Mouse (Mus musculus) liver, adult 2 months (tissue): ENCODE results near the gene Flt3. TPM values are rescaled to one million over a fixed set of nuclear protein-coding genes. Genes with fewer than 3 reads are reported as not detected.

ENCODE experiments used
- DNase-seq: peaks from one replicate; pipeline ENCODE4 v3.0.0-alpha.2; 2011; ENCODE audit warnings: low read depth, low spot score; ENCODE audit errors: extremely low read depth
- H3K27ac ChIP-seq: fragments of 200-500 bp; replicated peaks from 2 replicates; pipeline ENCODE4 v1.5.1; 2012; ENCODE audit warnings: low read depth, mild to moderate bottlenecking, control low read depth, inconsistent platforms, low read length; ENCODE audit not compliant: insufficient read depth
- H3K27me3 ChIP-seq: fragments of 200-500 bp; 2 replicates; pipeline ENCODE4 v1.6.1; 2012; ENCODE audit warnings: mild to moderate bottlenecking, moderate library complexity, low read length, inconsistent platforms; ENCODE audit not compliant: control insufficient read depth, insufficient read depth
- H3K36me3 ChIP-seq: fragments of 200-500 bp; 2 replicates; pipeline ENCODE4 v1.6.1; 2012; ENCODE audit warnings: low read length, inconsistent platforms; ENCODE audit not compliant: control insufficient read depth, insufficient read depth
- H3K4me1 ChIP-seq: fragments of 200-500 bp; 2 replicates; pipeline ENCODE4 v1.6.1; 2011; ENCODE audit warnings: low read length; ENCODE audit not compliant: control insufficient read depth, insufficient read depth
- H3K4me3 ChIP-seq: fragments of 200-500 bp; 2 replicates; pipeline ENCODE4 v1.5.1; 2011; ENCODE audit warnings: low read depth, mild to moderate bottlenecking, control low read depth, low read length, moderate library complexity; ENCODE audit not compliant: insufficient read depth
- H3K79me2 ChIP-seq: fragments of 200-500 bp; 2 replicates; pipeline ENCODE4 v1.6.1; 2012; ENCODE audit warnings: inconsistent platforms, mild to moderate bottlenecking, low read length, moderate library complexity; ENCODE audit not compliant: control insufficient read depth, insufficient read depth
- H3K9ac ChIP-seq: fragments of 200-500 bp; 2 replicates; pipeline ENCODE4 v1.6.1; 2012; ENCODE audit warnings: low read depth, mild to moderate bottlenecking, control low read depth, inconsistent platforms, low read length
- CTCF ChIP-seq: fragments of 200-500 bp; IDR thresholded peaks from 2 replicates; pipeline ENCODE4 v1.5.1; 2011; ENCODE audit warnings: low read depth, low read length, control low read depth
- POLR2A ChIP-seq: fragments of 200-500 bp; IDR thresholded peaks from 2 replicates; pipeline ENCODE4 v1.6.1; 2011; ENCODE audit warnings: low read length, control low read depth; ENCODE audit not compliant: insufficient read depth; ENCODE audit errors: extremely low read depth
- WGBS: fragments of 180-500 bp; shearing (Covaris S2); methylation state at CpG from one replicate; pipeline ENCODE4 v1.1.7; 2018; 5-methylcytosine and 5-hydroxymethylcytosine counted together
- polyA plus RNA-seq: library from polyadenylated mRNA; depleted of rRNA; stranded (reverse); fragments of >200 nt; gene quantifications from 2 replicates; pipeline ENCODE4 v1.2.3, GENCODE M21; 2012
- total RNA-seq: library from RNA; depleted of rRNA; stranded (reverse); fragments of >200 nt; gene quantifications from 2 replicates; pipeline ENCODE4 v1.2.3, GENCODE M21; 2014

Flt3 gene
- total and polyA plus RNA-seq, 2 experiments = 0.16 to 0.18 TPM

- Histone ChIP-seq H3K36me3 (no peaks in the 10 kb centered on the region), H3K27ac (no peak overlapping the region), H3K27me3 (no peaks in the 10 kb centered on the region), H3K4me3 (no peak overlapping the region), H3K79me2 (peaks cover 48% of the 10 kb centered on the region), H3K4me1 (peaks cover 13% of the 10 kb centered on the region), H3K9ac (no peak overlapping the region)
- no peak for DNase-seq
- TF ChIP-seq CTCF = no peak
- 78% methylated on average over 4 of the region's 4 CpGs for WGBS
These were observed 42.5 kb upstream of the Flt3 start for GRCm38 (mm10) chr5:147442741-147443140.

GRCm38 (mm10) chr5:147441979-147442378, 41.7 kb upstream of the Flt3 start:
- no peak for DNase-seq
- no peak for TF ChIP-seq CTCF
- no peak for TF ChIP-seq POLR2A

GRCm38 (mm10) chr5:147440996-147441507, 40.8 kb upstream of the Flt3 start:
- TF ChIP-seq CTCF (no peak), POLR2A (no peak)
- H3K79me2 ChIP-seq = peaks cover 51% of the 10 kb centered on the region
- 51% methylated on average over 3 of the region's 3 CpGs for WGBS
- H3K4me3 ChIP-seq = no peak overlapping the region
- no peak for DNase-seq
- no peaks in the 10 kb centered on the region for H3K27me3 ChIP-seq
- H3K9ac ChIP-seq = no peak overlapping the region
- no peak overlapping the region for H3K27ac ChIP-seq
- H3K36me3 ChIP-seq = no peaks in the 10 kb centered on the region
- H3K4me1 ChIP-seq = peaks cover 18% of the 10 kb centered on the region

More at GRCm38 (mm10) chr5:147441979-147442378, 41.7 kb upstream of the Flt3 start:
- Histone ChIP-seq H3K79me2 (peaks cover 45% of the 10 kb centered on the region), H3K4me3 (no peak overlapping the region), H3K36me3 (no peaks in the 10 kb centered on the region), H3K4me1 (peaks cover 13% of the 10 kb centered on the region), H3K27me3 (no peaks in the 10 kb centered on the region), H3K27ac (no peak overlapping the region), H3K9ac (no peak overlapping the region)
- 70% methylated on average over 1 of the region's 1 CpGs for WGBS

DNA sequence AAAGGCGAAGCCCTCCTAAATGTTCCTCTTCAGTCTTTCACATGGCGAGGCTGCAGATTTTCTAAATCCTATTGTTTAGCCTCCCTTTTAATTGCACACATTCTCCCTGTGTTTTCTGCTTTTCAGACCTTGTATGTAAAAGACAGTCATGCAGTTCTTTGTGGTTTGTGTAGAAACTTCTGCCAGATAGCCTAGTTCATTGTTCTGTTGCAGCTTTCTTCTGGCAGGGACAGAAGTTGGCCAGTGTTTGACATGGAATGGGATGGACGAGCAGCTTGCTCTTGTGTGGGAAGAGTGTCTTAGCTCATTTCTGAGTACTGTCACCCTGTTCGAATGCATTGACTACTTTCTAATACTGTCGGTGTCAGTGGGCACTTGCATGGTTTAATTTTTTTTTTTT, 36.2 kb upstream of the Flt3 start:
- Histone ChIP-seq H3K9ac (no peak overlapping the region), H3K79me2 (peaks cover 63% of the 10 kb centered on the region), H3K27me3 (no peaks in the 10 kb centered on the region), H3K4me3 (no peak overlapping the region), H3K4me1 (peaks cover 46% of the 10 kb centered on the region), H3K27ac (no peak overlapping the region), H3K36me3 (no peaks in the 10 kb centered on the region)
- 68% methylated on average over 5 of the region's 5 CpGs for WGBS
- TF ChIP-seq CTCF (no peak), POLR2A (no peak)
- no peak for DNase-seq

DNA sequence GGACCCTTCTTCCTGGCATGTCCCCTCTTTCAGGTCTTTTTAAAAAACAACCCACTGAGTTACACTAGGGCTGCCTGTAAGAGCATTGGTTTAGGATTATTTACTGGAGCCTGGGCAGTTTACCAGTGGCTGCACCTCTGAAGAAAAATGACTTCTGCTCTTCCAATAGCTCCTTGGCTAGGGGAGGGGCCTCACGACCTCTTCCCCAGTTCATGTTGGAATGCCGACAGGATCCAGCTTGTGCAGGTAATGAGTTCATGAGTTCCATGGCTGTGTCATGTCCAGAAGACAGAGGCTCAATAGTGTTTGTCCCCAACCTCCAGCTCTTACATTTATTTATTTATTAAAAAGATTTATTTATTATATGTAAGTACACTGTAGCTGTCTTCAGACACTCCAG, 35.5 kb upstream of the Flt3 start:
- Histone ChIP-seq H3K36me3 (no peaks in the 10 kb centered on the region), H3K9ac (no peak overlapping the region), H3K4me1 (peaks cover 44% of the 10 kb centered on the region), H3K27me3 (no peaks in the 10 kb centered on the region), H3K27ac (0 out of 2 replicates have a peak overlapping the region, but pooled peaks have one; percentile 4), H3K79me2 (peaks cover 64% of the 10 kb centered on the region), H3K4me3 (no peak overlapping the region)
- TF ChIP-seq CTCF (no peak), POLR2A (no peak)
- peak; percentile 76 for DNase-seq
- 8% methylated on average over 2 of the region's 2 CpGs for WGBS

DNA sequence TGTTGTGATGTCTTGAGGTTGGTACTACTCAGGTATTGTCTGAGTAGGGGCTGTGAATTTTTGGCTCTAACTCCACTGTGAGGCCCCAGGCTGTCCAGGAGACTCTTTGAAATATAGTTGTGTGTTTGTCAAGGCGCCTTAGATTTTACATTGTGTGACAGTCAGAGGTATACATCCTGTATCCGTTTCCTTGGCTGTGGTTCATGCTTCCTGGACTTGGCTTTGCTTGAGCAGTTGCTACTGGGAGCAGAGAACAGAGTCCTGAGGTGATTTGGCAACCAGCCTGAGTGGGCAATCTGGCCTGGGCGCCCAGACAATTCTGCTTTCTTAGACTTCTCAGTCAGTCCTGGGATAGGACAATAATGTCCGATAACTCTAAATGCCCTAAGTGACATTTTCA, 34.9 kb upstream of the Flt3 start:
- Histone ChIP-seq H3K9ac (no peak overlapping the region), H3K4me1 (peaks cover 42% of the 10 kb centered on the region), H3K27me3 (no peaks in the 10 kb centered on the region), H3K27ac (peak overlapping the region; percentile 50), H3K36me3 (no peaks in the 10 kb centered on the region), H3K79me2 (peaks cover 68% of the 10 kb centered on the region), H3K4me3 (no peak overlapping the region)
- 25% methylated on average over 4 of the region's 4 CpGs for WGBS
- DNase-seq = peak; percentile 64
- TF ChIP-seq POLR2A (no peak), CTCF (no peak)
